Mouse (Mus musculus): ENCODE measurements at regions not wholly inside any gene's neighbourhood (a gene's known extent, or its start where the extent isn't known, plus 50 kb on each side); places are given as distances from the start of the nearest gene placed in this dataset.

DNA sequence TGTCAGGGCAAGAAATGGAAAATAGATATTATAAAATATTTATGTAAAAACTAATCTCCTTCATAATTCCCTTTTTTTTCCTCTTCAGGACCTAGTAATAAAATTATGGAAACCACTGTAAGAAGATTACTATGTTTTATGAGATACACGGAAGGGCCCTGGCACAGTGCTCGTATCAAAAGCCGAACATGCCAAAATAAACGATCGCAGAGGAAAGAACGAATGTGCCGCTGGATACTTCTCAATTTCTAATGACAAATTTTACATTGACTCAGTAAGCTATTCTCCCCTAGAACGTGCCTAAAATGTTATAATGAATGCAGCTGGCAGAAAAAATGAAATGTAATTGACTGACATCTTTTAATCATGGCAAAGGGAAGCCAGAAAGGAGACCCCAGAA is 257.4 kb upstream of the Daam1 start:
- DNase-seq: no peak

DNA sequence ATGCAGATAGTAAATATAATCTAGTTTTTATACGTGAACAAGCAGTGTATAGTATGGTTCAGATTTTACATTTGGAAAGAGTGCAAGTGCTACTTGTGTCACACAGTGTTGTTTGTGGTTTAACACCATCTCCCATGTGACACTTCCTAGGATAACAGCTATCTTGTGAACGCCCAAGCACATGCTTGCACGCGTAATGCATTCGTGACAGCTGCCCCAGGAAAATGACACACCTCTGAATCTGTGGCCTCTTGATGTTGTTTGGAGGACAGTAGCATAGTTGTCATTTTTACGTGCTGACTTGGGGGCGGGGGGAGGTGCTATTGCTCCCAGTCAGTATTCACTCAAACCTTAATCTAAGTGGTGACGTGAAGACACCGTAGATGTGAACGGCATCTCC is 256.2 kb upstream of the Daam1 start:
- DNase-seq: no peak

DNA sequence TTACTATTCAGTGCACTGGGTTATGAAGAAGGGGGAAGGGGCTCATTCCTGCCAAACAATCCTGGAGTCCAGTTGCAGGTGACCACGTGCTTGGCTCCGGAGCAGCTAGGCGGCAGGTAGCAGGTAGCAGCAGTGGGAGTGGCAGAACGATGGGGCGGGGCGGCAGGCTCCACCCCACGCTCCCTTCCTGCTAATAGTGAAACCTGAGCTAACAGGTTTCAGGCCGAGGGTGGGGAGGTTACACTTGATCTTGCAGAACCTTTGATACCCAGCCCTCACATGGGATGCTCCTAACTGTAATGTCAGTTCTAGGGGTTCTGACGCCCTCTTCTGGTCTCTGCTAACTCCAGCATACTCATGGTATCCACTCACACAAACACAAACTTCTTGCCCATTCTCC is 253.5 kb upstream of the Daam1 start:
- peak; percentile 33 for DNase-seq

DNA sequence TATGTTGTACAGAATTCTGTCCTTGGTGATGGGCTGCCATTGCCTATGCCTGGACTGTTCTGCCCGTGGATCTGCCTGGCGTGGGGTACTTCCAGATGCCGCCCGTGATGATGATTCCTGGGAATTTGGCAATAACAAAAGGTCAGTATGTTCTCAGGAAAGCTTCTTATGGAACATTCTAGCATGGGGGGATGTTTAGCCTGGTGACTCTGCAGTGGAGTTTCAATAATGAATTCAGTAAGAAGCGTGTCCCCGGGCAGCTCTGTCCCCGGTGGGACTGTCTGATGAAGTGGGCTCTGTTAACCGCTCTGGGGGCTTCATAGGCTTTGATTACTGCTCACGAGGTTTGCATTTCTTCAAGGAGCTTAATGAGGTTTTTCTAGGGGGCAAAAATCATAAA is 252.9 kb upstream of the Daam1 start:
- peak; percentile 8 for DNase-seq

- DNase-seq: peak; percentile 40
Measured at GRCm38 (mm10) chr12:71578912-71579311, 252.0 kb upstream of the Daam1 start.

DNA sequence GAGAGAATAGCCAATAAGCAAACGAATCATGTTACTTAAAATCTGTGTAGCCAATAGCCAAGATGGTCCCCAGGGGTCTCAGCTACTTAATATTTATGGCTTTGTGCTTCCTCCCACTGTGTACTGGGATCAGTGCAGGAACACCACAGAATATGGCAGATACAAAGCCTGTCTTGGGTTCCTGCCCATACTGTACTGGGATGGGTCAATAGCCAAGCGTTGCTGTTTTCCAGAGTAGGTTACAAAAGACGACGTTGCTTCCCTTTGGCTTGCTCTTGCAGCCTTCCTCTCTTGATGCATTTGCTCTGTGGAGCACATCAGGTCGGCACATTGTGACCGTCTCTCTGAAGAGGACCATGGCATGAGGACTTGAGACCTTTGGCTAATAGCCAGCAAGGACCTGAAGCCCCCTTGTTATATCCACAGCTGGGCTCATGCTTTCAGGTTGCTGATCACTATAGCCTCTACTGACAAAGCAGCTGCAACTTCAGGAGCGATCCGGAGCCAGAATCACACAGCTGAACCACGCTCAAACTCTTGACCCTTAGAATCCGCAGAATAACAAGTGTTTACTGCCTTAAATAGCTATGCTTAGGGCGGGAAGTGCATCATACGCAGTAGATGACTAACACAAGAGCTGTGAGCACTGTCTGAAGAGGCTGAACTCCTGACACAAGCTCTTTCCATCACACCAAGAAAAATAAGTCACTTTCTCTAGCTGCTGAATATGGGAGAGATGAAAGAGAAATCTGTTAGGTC is 250.2 kb upstream of the Daam1 start:
- no peak for DNase-seq

DNA sequence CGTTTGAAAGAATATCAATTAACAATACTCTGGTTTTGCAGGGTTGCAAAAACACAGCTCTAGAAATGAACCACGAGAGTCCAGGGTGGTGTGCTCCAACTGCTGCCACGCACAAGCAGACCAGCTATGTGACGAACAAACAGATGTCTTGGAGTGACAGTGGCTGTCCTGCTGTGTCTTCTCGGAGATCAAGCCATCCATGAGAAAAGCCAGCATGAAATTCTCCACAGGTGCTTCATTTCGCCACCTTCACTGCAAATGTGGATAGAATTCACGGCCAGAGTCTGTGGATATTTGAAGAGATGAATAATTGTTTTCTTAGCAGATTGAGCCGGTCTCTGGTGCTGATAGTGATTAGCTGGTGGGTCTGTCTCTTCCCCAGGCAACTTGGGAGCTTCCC is 246.3 kb upstream of the Daam1 start:
- DNase-seq: no peak

GRCm38 (mm10) chr12:71598641-71599040 is 232.2 kb upstream of the Daam1 start:
- no peak for DNase-seq

DNA sequence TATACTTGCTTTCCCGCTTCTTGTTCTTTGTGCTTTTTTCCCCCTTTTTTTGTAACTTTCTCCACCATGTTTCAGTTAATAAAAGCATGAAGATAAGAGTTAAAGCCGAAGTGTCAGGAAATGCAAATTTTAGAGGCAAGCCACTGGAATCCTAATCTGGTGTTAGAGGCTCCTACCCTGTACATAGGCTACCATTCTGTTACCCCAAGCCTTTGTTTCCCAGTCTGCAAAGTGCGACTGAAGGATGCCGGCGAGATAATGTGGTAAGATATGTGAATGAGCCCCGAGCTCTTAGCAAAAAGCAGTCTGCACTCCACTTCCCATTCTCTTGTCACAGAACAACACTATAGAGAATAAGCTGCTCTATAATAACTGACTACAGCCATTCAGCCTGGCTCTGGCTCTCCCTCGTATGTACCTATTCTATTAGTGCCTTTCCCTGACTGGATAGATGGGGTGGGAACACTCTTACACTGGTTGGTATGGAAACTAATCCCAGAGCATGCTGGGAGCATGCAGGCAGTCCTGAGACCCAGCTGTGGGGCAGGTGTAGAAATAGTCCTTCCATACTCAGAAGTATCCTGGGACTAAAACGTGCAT is 229.7 kb upstream of the Daam1 start:
- DNase-seq: no peak

GRCm38 (mm10) chr12:71603136-71603535 is 227.7 kb upstream of the Daam1 start:
- no peak for DNase-seq

DNA sequence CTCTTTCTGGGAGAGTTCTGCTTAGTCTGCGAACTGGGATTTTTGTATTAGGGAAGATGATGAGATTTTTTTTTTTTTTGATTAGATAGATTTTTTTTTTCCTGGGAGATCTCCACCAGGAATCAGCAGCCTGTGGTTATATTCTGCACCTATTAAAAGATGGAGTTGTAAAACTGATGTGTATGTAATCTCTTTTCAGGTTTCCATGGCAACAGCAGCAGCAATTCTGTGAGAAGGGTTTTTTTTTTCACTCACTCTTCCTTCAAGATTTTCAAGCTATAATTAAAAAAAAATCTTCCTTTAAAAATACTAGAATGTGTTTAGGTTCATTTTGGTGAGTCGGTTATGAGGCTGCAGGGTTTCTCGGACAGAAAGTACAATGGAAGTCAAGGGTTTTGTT is 224.5 kb upstream of the Daam1 start:
- no peak for DNase-seq

- DNase-seq: no peak
Measured at GRCm38 (mm10) chr12:71607966-71608365, 222.9 kb upstream of the Daam1 start.

- DNase-seq: peak; percentile 57
Measured at GRCm38 (mm10) chr12:71613326-71613725, 217.6 kb upstream of the Daam1 start.

- no peak for DNase-seq
Measured at GRCm38 (mm10) chr12:71614945-71615344, 215.9 kb upstream of the Daam1 start.

GRCm38 (mm10) chr12:71615383-71615782 is 215.5 kb upstream of the Daam1 start:
- no peak for DNase-seq

DNA sequence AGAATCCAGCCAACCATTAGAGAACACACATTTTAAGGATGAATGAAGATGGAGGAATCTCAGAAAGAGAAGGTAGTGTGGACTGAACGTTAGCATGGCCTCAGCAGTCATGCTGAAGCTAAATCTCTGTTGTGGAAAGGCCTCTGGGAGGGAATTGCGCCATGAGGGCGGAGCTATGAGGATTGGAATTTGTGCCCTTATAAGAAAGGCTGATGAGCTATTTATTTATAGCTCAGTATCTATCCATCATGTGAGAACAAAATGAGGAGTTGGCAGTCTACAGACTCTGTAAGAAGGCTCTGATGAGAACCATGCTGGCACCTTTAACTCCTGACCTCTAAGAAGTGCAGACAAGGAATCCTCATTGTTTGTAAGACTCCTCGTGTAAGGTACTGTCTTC is 214.8 kb upstream of the Daam1 start:
- DNase-seq: no peak

DNA sequence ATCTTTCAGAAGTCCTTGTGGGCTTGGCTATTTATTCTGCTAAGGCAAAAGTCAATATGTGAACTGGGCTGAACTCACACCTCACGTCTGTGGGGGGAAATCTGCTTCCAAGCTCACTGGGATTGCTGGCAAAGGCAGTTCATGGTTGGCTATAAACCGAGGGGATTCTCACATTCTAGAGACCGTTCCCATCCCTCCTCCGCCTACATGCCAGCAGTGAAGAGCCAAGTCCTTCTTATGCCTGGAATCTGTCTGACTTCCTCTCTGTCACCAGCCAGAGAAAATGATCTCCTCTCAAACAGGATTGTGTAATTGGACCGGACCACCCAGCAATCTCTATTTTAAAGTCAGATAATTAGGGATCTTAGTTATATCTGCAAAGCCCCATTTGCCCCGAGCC is 212.4 kb upstream of the Daam1 start:
- no peak for DNase-seq

GRCm38 (mm10) chr12:71618956-71619355 is 211.9 kb upstream of the Daam1 start:
- DNase-seq: no peak

- DNase-seq: no peak
Measured at GRCm38 (mm10) chr12:71619561-71619960, 211.3 kb upstream of the Daam1 start.

DNA sequence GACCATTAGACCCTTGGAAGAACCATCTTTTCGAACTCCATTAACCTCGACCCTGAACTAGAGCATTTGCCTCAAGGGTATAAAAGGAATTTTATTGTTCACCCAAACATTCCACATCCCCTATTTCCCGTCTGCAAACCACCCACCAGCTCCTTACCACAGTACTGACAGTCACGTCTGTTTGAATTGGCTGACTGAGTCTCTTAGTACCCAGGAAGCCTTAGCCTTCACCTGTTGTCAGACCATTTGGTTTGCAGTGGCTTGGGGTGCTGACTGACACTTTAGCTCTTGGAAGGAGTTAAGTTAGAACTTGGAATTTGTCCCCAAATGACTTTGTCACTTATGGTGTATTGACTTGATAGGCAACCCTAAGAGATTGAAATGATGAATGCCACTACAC is 209.3 kb upstream of the Daam1 start:
- DNase-seq: no peak

GRCm38 (mm10) chr12:71622761-71623160 is 208.1 kb upstream of the Daam1 start:
- DNase-seq: no peak

GRCm38 (mm10) chr12:71623271-71623670 is 207.6 kb upstream of the Daam1 start:
- no peak for DNase-seq

GRCm38 (mm10) chr12:71624076-71624475 is 206.8 kb upstream of the Daam1 start:
- DNase-seq: no peak

DNA sequence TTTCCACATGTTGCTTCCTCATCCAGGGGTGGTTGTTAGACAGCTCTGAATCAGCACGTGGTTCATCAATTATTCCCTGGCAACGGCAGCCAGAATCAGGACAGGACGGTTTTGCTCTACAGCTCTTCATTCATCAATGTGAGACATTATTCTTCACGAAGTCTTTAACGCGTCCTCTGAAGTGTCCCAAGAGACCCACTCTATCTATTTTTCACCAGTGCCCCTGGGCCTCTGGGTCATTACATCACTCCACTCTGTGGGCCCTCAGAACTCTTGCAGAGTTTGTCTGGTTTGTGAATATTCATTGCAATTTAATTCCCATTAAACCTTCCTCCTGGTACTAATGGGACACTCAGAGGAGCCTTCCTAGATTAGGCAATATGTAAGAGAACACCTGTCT is 206.2 kb upstream of the Daam1 start:
- no peak for DNase-seq
